Mouse (Mus musculus) embryonic facial prominence, embryonic 14.5 days (tissue): ENCODE results near the gene Tac4. TPM values are rescaled to one million over a fixed set of nuclear protein-coding genes. Genes with fewer than 3 reads are reported as not detected.

Experiments
- ATAC-seq: fragments of 200-750 bp; cut with Nextera tagmentation; 2 replicates; pipeline ENCODE4 v1.8.0; 2017; ENCODE audit warnings: low read depth, moderate number of reproducible peaks, moderate TSS enrichment
- DNase-seq: peaks from one replicate; pipeline ENCODE4 v3.0.0-alpha.2; 2015; ENCODE audit warnings: low spot score
- H3K27ac ChIP-seq: fragments of 300-500 bp; sonication (generic); replicated peaks from 2 replicates; pipeline ENCODE4 v1.5.1; 2014; ENCODE audit warnings: low read depth, mild to moderate bottlenecking, low read length, moderate library complexity
- H3K27me3 ChIP-seq: fragments of 300-500 bp; sonication (generic); replicated peaks from 2 replicates; pipeline ENCODE4 v1.6.1; 2014; ENCODE audit warnings: low read length; ENCODE audit not compliant: control insufficient read depth, insufficient read depth
- H3K36me3 ChIP-seq: fragments of 300-500 bp; sonication (generic); 2 replicates; pipeline ENCODE4 v1.6.1; 2014; ENCODE audit warnings: low read length, mixed read lengths; ENCODE audit not compliant: control insufficient read depth, insufficient read depth
- H3K4me1 ChIP-seq: fragments of 300-500 bp; sonication (generic); 2 replicates; pipeline ENCODE4 v1.6.1; 2014; ENCODE audit warnings: antibody characterized with exemption, low read length; ENCODE audit not compliant: control insufficient read depth, insufficient read depth
- H3K4me2 ChIP-seq: fragments of 300-500 bp; sonication (generic); 2 replicates; pipeline ENCODE4 v1.6.1; 2014; ENCODE audit warnings: low read depth, mild to moderate bottlenecking, low read length, moderate library complexity, mixed read lengths
- H3K4me3 ChIP-seq: fragments of 300-500 bp; sonication (generic); 2 replicates; pipeline ENCODE4 v1.5.1; 2014; ENCODE audit warnings: low read depth, mild to moderate bottlenecking, low read length
- H3K9ac ChIP-seq: fragments of 300-500 bp; sonication (generic); 2 replicates; pipeline ENCODE4 v1.6.1; 2014; ENCODE audit warnings: low read depth, mild to moderate bottlenecking, low read length, moderate library complexity, mixed read lengths
- H3K9me3 ChIP-seq: fragments of 300-500 bp; sonication (generic); 2 replicates; pipeline ENCODE4 v1.6.1; 2016; ENCODE audit warnings: low read length; ENCODE audit not compliant: control insufficient read depth
- WGBS: fragments of 180-500 bp; shearing (Covaris S2); extraction: QIAGEN DNeasy Blood & Tissue Kit; methylation state at CpG from one replicate; pipeline ENCODE4 v1.1.7; 2014; 5-methylcytosine and 5-hydroxymethylcytosine counted together
- polyA plus RNA-seq: library from polyadenylated mRNA; unstranded; fragments of >200 nt; fragmentation: Nextera tagmentation; extraction: Ambion mirVana; gene quantifications from 2 replicates; pipeline ENCODE4 v1.2.1, GENCODE M21; 2014

Tac4 gene
- polyA plus RNA-seq, 1 experiment from 2014 or later: not detected

DNA sequence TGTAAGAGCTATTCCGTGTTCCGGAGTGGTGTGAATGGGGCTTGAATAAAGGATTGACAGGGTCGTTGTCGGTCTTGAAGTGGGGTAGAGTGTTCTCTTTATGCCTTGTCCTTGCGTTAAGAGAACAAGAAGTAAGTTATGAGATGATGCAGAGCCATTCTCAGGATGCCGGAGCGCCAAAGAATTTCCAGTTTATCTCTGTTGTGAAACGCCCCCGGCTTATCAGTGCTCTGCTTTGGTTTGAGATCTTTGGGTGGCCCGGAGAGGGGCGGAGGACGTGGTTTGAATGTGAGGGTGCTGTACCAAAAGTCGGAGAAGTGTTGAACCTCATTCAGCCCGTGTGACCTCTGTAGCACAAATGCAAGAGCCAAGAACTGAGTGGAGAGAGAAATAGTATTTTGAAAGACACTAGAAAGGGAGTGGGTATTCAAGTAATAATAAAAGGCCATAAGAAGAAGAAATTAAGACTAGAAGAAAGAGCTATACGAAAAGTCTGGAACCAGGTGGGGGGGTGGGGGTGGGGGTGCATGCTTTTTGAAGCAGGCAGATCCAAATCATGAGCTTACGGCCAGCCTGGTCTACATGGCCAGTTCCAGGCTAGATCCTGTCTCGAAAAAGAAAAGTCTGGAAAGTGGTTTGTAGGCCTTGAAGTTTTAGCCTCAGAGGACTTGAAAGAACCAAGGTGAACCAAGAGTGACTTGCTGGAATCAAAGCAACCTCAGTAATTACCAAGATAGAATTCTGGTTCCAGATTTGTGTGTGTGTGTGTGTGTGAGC, 49.5 kb downstream of the Tac4 start:
- H3K27me3 ChIP-seq: no peaks in the 10 kb centered on the region
- no peak for ATAC-seq
- H3K4me3 ChIP-seq: peak overlapping the region; percentile 80
- peaks cover 6% of the 10 kb centered on the region; the same call in 1 of the 2 replicates for H3K36me3 ChIP-seq
- H3K4me2 ChIP-seq: peak overlapping the region; percentile 71
- peaks cover 18% of the 10 kb centered on the region for H3K4me1 ChIP-seq
- H3K9ac ChIP-seq: peak overlapping the region; percentile 72
- H3K27ac ChIP-seq: peak overlapping the region; percentile 86
- WGBS: 4% methylated on average over 17 of the region's 17 CpGs
- no peak for DNase-seq
- H3K9me3 ChIP-seq: no peaks in the 10 kb centered on the region

DNA sequence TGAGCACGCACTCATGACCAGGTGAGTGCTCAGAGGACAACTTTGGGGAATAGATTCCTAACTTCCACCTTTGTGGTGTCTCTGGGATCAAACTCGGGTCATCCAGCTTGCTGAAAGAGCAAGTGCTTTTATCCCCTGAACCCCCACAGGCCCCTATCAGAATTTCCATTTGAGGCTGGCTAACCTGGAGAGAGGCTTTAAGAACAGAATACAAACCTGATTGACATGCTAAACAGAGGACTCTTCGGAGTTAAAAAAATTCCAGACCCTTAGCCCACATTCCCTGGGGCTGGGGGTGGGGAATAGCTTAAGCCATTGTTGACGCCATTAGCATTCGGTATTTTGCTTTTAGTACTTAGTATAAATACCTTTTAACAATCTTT, 50.1 kb downstream of the Tac4 start:
- no peak for DNase-seq
- WGBS: 22% methylated on average over 5 of the region's 5 CpGs
- no peak overlapping the region for H3K9ac ChIP-seq
- no peaks in the 10 kb centered on the region for H3K36me3 ChIP-seq
- peak overlapping the region; percentile 86; the same call in 1 of the 2 replicates for H3K27ac ChIP-seq
- no peak for ATAC-seq
- peaks cover 18% of the 10 kb centered on the region for H3K4me1 ChIP-seq
- no peaks in the 10 kb centered on the region for H3K9me3 ChIP-seq
- peak overlapping the region; percentile 80; the same call in 1 of the 2 replicates for H3K4me3 ChIP-seq
- peak overlapping the region; percentile 71 for H3K4me2 ChIP-seq
- no peaks in the 10 kb centered on the region for H3K27me3 ChIP-seq

DNA sequence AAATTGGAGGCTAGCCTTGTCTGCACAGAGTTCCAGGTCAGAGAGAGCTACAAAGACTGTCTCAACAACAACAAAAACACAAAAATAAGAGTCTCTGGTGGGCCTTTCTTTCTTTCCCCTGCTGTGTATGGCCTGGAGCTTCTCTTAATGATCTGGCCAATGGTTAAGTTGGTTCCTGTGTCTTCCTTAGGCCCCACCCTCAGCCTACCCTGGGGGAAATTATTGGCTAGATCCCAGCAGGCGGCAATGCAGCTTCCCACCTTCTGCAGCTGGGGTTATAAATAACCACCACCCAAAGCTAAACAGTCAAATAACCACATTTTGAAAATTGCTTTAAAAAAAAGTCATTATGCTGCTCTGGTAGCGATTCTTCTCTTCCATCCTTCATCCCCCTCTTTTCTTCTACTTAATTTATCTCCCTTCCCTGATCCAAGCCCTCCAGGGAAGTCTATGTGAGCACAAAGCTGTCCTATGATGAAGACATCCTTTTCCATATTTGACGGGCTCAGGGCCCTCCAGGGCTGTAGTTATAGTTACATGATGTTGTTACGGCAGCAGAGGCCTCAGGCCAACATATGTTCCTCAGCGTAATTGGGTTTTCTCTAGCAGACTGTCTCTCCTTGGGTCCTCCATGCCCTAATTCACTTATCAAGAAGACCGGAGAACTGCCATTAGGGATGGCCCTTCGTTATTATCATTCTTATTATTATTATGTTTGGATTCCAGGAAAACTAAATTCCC, 54.1 kb downstream of the Tac4 start:
- no peak; the same call in 1 of the 2 replicates for ATAC-seq
- Histone ChIP-seq H3K4me1 (peaks cover 10% of the 10 kb centered on the region), H3K4me2 (no peak overlapping the region), H3K9ac (no peak overlapping the region), H3K4me3 (no peak overlapping the region), H3K36me3 (no peaks in the 10 kb centered on the region), H3K27ac (no peak overlapping the region), H3K27me3 (no peaks in the 10 kb centered on the region), H3K9me3 (no peaks in the 10 kb centered on the region)
- DNase-seq: no peak
- WGBS: 67% methylated on average over 7 of the region's 7 CpGs

DNA sequence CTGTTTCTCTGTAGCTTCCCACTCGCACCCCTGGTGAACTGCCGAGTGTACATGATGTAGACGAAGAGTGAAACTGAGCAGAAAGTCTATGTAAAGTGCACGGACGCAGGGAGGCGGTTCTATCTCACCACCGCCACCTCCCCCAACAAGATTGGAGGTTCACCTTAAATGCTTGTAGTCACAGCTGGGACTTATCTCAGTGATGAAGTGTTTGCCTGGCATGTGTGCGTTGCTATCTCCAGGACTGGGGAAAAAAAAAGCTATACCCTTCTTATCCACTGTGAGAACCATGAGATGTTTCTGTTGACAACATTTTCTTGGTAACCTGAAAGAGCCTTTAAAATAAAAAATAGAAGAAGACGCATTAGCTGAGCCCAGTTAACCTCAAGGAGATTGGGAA, 56.8 kb downstream of the Tac4 start:
- no peaks in the 10 kb centered on the region for H3K4me1 ChIP-seq
- H3K36me3 ChIP-seq: no peaks in the 10 kb centered on the region
- no peak for DNase-seq
- no peak overlapping the region for H3K27ac ChIP-seq
- H3K4me3 ChIP-seq: no peak overlapping the region
- H3K9me3 ChIP-seq: no peaks in the 10 kb centered on the region
- H3K4me2 ChIP-seq: no peak overlapping the region
- ATAC-seq: no peak
- H3K27me3 ChIP-seq: no peaks in the 10 kb centered on the region
- WGBS: 79% methylated on average over 9 of the region's 9 CpGs
- H3K9ac ChIP-seq: no peak overlapping the region

Other genes with a start within 250 kb of the Tac4 start
- gene Pdk2, start 220.2 kb upstream of the Tac4 start, polyA plus RNA-seq: 37.8 and 41.6 TPM in 2 replicates
- 8.3 and 9.4 TPM in 2 replicates for gene Itga3, start 184.7 kb upstream of the Tac4 start, polyA plus RNA-seq
- 16.1 and 20.2 TPM in 2 replicates for gene Dlx3, start 141.4 kb upstream of the Tac4 start, polyA plus RNA-seq
- gene Dlx4, start 115.3 kb upstream of the Tac4 start, polyA plus RNA-seq: 3.1 and 3.2 TPM in 2 replicates
- 57.9 and 66.5 TPM in 2 replicates for gene Kat7, start 48.7 kb downstream of the Tac4 start, polyA plus RNA-seq
- gene Fam117a, start 75.5 kb downstream of the Tac4 start, polyA plus RNA-seq: 15.2 and 15.5 TPM in 2 replicates
- gene Slc35b1, start 123.2 kb downstream of the Tac4 start, polyA plus RNA-seq: 105 and 108 TPM in 2 replicates
- 98.3 and 106 TPM in 2 replicates for gene Spop, start 152.6 kb downstream of the Tac4 start, polyA plus RNA-seq